Mouse (Mus musculus) urinary bladder, postnatal 0 days (tissue): ENCODE data around the gene Mlec. TPM values are rescaled to one million over a fixed set of nuclear protein-coding genes. Genes with fewer than 3 reads are reported as not detected.

Experiments
- polyA plus RNA-seq: library from polyadenylated mRNA; unstranded; fragments of >200 nt; fragmentation: Nextera tagmentation; extraction: Ambion mirVana; gene quantifications from 2 replicates; pipeline ENCODE4 v1.2.1, GENCODE M21; 2015

The Mlec gene
- polyA plus RNA-seq: 41.6 and 47.0 TPM in 2 replicates

DNA sequence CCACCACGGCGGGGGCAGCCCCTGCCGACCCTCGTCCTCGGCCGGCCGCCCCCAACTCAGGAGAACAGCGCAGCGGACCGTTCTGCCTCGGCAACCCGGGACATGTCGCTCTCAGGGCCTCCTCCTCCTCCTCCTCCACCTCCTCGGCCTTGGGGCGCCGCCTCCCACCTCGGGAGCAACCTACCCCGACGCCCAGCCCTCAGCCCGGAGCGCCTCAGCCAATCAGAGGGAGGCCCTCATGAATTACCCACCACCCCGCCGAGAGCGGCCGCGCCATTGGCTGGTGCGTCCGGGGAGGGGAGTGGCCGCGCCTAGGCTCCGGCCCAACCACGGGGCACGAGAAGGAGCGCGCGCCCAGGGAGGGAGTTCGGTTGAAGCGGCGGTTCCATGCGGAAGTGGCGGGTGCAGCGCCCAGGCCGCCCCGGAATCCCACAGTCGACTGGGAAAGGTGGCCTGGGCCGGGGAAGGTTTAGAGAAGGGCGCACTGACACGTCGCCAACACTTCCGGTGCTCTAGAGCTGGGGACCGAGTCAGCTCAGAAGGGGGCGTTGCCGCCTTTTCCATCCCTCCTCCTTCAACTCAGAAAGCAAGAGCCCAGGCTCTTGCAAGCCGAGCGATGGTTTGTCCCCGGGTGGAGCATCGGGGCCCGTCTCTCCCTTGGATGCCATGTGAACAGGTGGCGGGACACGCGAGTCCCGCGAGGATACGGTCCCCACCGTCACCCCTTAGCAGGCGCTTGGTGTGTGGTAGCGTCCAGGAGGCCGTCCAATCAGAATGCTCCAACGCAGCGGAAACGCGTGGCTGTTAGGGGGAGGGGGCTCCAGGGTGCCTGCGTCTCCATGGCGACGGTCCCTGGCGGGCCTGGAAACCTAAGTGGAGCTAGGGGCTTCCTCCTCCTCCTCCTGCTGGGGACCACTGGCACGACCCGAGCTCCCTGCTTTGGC lies at the start of gene Mlec:
Mlec (minus strand) TSS at position 140 of the 944 bp plus-strand sequence.

DNA sequence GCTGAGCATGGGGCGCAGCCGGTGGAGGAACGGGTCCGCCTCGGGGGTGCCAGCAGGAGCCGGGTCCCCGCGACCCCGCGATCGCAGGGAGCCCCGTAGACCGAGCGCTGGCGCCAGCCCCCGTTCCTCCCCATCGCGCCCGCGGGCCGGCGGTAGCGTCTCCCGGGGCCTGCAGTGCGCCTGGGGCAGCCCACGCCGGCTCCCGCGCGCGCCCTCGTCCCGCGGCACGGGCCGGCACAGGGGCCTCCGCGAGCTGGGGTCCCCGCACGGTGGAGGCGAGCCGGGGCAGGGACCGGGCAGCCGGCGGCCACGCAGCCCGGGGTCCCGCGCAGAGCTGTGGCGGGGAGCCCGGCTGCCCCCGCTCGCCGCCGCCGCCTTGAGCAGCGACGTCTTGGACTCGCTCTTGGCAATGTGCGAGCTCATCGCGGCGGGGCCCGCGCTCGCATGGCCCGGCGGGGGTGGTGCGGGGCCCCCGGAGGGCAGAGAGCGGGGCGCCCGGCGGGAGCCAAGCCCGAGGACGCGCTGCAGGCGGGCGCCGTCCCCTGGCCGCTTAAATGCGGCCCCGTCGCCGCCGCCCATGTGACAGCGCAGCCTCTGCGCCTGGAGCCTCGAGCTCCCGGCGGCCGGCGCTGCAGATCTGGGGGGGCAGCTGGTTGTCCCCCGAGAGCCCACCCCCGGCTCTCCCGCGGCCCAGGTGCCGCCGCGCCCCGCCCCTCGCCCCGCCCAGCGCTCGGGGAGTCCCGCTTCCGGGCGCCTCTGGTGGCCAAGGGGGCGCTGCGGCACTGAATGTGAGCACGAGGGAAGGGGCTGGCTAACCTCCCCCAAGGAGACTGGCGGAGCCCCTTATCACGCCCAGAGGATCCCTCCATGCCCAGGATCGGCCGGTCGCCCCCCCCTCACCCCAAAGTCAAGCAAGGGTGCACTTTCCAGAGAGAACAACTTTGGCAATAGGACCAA lies 36.0 kb upstream of the Mlec start, which contains the start of gene Cabp1:
Cabp1 (minus strand) TSS at position 713 of the 957 bp plus-strand sequence.

DNA sequence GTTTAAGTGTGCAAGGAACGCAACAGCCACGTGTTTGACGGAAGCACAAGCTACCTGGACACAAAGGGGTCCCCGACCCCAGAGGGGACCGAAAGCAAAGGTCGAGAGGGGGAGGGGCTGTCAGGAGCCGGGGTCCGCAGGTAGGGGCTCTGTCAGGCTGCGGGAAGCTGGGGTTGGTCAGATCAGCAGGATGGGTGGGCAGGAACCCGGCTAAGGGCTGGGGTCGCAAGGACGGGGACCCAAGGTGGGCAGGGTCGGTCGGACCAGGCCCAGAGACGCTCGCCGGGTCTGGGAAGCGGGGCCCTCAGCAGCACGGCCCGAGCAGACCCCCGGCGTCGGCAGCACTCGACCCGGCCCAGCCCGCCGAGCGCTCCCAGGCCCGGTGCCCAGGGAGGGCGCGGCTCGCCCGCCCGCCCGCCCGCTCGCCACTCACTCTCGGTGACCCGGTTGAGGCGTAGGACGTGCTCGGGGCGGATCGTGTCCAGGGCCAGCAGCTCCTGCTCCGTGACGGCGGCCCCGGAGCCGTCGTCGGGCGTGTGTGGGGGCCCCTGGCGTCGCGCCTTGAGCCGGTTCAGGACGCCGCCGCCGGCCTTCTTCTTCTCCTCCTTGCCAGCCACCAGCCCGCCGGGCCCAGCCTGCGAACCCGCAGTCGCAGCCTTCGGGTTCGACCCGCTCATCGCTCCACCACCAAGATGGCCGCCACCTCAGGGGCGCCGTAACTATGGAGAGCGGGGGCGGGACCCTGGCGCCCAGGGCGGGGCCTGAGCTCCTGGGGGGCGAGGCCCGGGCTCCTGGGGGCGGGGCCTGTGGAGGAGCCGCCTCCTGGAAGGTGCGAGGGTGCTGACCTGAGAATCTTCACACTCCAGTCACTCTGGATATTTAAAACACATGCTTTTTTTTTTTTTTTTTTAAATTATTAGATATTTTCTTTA lies 23.5 kb downstream of the Mlec start, which contains the start of gene Unc119b:
Unc119b (minus strand) TSS at position 742 of the 932 bp plus-strand sequence.

DNA sequence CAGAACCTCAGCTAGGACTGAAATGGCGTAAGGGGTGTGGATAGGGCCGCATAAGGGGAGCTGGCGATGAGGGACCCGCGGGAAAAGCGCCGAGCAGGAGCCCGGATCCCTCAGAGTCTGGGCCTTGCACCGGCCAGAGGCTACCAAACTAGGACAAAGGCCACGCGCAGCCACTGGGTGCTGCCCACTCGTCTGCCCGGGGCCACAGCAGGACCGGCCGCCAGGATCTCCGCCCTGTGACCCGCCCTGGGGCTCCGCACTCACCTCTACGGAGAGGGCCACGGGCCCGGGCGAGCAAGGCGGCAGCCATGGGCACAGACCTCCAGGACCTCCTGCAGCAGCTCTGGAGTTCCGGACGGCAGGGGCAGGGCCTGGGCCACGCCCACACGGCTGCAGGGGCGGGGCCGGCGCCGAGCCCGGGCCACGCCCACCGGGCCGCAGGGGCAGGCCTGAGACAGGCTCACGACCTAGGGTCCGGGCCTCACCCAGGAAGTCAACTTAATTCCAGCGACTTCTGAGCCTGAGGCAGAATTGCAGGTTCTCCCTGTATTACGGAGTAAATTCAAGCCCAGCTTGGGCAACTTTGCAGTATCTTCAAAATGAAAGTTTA lies 38.9 kb downstream of the Mlec start, which contains the start of gene Acads:
Acads (minus strand) TSS at position 386 of the 610 bp plus-strand sequence.

DNA sequence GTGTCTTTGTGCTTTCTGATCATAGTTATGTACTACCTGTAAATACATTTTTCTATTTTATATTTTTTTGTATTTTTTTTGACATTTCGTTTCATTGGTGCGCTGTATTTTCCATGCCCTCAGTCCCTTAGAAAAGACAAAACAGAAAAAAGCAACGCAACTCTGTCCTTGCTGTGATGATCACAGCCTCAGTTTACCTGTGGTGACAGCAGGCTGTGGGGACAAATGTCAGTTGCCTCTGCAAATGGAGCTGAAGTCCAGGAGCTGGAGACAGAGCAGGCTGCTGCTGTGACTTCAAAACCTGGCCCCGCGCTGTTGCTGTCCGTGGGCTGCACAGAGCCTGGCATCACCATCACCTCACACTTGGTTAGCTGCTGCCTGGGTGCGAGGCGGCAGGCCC lies 59.8 kb downstream of the Mlec start, which contains the start of gene Gm10401:
Gm10401 (minus strand) TSS at position 101 of the 400 bp plus-strand sequence.

Other genes with a start within 250 kb of the Mlec start
- 1.3 and 1.9 TPM in 2 replicates for gene Oasl1, start 234.9 kb downstream of the Mlec start, polyA plus RNA-seq
- 37.9 and 47.7 TPM in 2 replicates for gene 2210016L21Rik, start 216.0 kb downstream of the Mlec start, polyA plus RNA-seq
- gene Hnf1a, start 187.1 kb downstream of the Mlec start, polyA plus RNA-seq: 0.12 and 0.17 TPM in 2 replicates
- 18.3 and 20.3 TPM in 2 replicates for gene Sppl3, start 147.0 kb downstream of the Mlec start, polyA plus RNA-seq
- gene Gm10401, start 59.9 kb downstream of the Mlec start, polyA plus RNA-seq: 29.1 and 29.8 TPM in 2 replicates
- gene Acads, start 38.8 kb downstream of the Mlec start, polyA plus RNA-seq: 57.0 and 62.5 TPM in 2 replicates
- gene Unc119b, start 23.2 kb downstream of the Mlec start, polyA plus RNA-seq: 15.0 and 15.1 TPM in 2 replicates
- gene Cabp1, start 36.2 kb upstream of the Mlec start, polyA plus RNA-seq: 0.48 and 1.2 TPM in 2 replicates
- 55.1 and 57.7 TPM in 2 replicates for gene Pop5, start 77.7 kb upstream of the Mlec start, polyA plus RNA-seq
- gene Rnf10, start 114.7 kb upstream of the Mlec start, polyA plus RNA-seq: 118 and 129 TPM in 2 replicates
- gene Coq5, start 121.5 kb upstream of the Mlec start, polyA plus RNA-seq: 24.6 and 27.9 TPM in 2 replicates
- 1,629 and 1,654 TPM in 2 replicates for gene Dynll1, start 142.8 kb upstream of the Mlec start, polyA plus RNA-seq
- 119 and 134 TPM in 2 replicates for gene Srsf9, start 169.0 kb upstream of the Mlec start, polyA plus RNA-seq
- gene Gatc, start 183.0 kb upstream of the Mlec start, polyA plus RNA-seq: 11.7 and 15.4 TPM in 2 replicates
- gene Triap1, start 183.0 kb upstream of the Mlec start, polyA plus RNA-seq: 57.1 TPM in 2 replicates
- gene Cox6a1, start 190.8 kb upstream of the Mlec start, polyA plus RNA-seq: 1,380 and 1,477 TPM in 2 replicates